Mouse (Mus musculus) T-cell, adult 2 months (primary cell): ENCODE data around the gene Negr1.

Experiments
- DNase-seq: peaks from one replicate; pipeline ENCODE4 v3.0.0; 2022; ENCODE audit warnings: low spot score

Negr1 gene

GRCm38 (mm10) chr3:156690059-156690605, 128.5 kb downstream of the Negr1 start:
- DNase-seq: no peak

- DNase-seq: no peak
Measured at GRCm38 (mm10) chr3:156698687-156699086, 137.1 kb downstream of the Negr1 start.

GRCm38 (mm10) chr3:156703241-156703640, 141.6 kb downstream of the Negr1 start:
- no peak for DNase-seq

- no peak for DNase-seq
Measured at GRCm38 (mm10) chr3:156710240-156710639, 148.6 kb downstream of the Negr1 start.

- no peak for DNase-seq
Measured at GRCm38 (mm10) chr3:156710693-156711092, 149.1 kb downstream of the Negr1 start.

GRCm38 (mm10) chr3:156736335-156736734, 174.7 kb downstream of the Negr1 start:
- no peak for DNase-seq

- DNase-seq: no peak
Measured at GRCm38 (mm10) chr3:156739529-156739928, 177.9 kb downstream of the Negr1 start.

- DNase-seq: no peak
Measured at GRCm38 (mm10) chr3:156743266-156743665, 181.7 kb downstream of the Negr1 start.

- no peak for DNase-seq
Measured at GRCm38 (mm10) chr3:156745218-156745770, 183.7 kb downstream of the Negr1 start.

- no peak for DNase-seq
Measured at GRCm38 (mm10) chr3:156747456-156747855, 185.9 kb downstream of the Negr1 start.

- DNase-seq: no peak
Measured at GRCm38 (mm10) chr3:156753780-156754373, 192.3 kb downstream of the Negr1 start.

GRCm38 (mm10) chr3:156754790-156755530, 193.4 kb downstream of the Negr1 start:
- no peak for DNase-seq

GRCm38 (mm10) chr3:156765015-156765414, 203.4 kb downstream of the Negr1 start:
- DNase-seq: no peak

GRCm38 (mm10) chr3:156766171-156766845, 204.7 kb downstream of the Negr1 start:
- no peak for DNase-seq

- DNase-seq: no peak
Measured at GRCm38 (mm10) chr3:156771626-156772025, 210.0 kb downstream of the Negr1 start.

- DNase-seq: no peak
Measured at GRCm38 (mm10) chr3:156772057-156772456, 210.5 kb downstream of the Negr1 start.

- DNase-seq: no peak
Measured at GRCm38 (mm10) chr3:156784309-156784852, 222.8 kb downstream of the Negr1 start.

GRCm38 (mm10) chr3:156786355-156786754, 224.8 kb downstream of the Negr1 start:
- no peak for DNase-seq

GRCm38 (mm10) chr3:156791234-156791633, 229.6 kb downstream of the Negr1 start:
- no peak for DNase-seq

GRCm38 (mm10) chr3:156792743-156793142, 231.1 kb downstream of the Negr1 start:
- no peak for DNase-seq

GRCm38 (mm10) chr3:156794091-156794490, 232.5 kb downstream of the Negr1 start:
- no peak for DNase-seq

- DNase-seq: no peak
Measured at GRCm38 (mm10) chr3:156794610-156795009, 233.0 kb downstream of the Negr1 start.
